Mouse (Mus musculus): Measurements from ENCODE around the gene Paqr8.

Paqr8 gene

DNA sequence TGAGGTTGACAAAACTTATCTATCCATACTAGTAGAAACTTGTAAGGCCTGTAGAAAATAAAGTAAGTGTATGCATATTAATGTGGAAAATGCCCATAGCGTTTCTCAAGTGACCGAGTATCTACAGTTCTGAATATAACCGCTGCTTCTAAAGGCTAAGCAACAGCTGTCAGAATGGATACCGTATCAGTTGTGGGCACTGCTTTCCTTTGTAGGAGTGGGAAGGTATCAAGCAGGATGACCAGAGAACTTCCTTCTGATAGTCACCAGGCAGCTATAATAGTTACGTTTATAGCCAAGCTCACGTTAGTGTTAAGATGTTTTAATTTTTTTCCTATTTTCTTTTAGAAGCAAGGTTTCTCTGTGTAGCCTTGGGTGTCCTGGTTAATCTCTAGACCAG is 83.0 kb downstream of the Paqr8 start:
- DNase-seq (ENCODE audit: low read depth) = no peak

DNA sequence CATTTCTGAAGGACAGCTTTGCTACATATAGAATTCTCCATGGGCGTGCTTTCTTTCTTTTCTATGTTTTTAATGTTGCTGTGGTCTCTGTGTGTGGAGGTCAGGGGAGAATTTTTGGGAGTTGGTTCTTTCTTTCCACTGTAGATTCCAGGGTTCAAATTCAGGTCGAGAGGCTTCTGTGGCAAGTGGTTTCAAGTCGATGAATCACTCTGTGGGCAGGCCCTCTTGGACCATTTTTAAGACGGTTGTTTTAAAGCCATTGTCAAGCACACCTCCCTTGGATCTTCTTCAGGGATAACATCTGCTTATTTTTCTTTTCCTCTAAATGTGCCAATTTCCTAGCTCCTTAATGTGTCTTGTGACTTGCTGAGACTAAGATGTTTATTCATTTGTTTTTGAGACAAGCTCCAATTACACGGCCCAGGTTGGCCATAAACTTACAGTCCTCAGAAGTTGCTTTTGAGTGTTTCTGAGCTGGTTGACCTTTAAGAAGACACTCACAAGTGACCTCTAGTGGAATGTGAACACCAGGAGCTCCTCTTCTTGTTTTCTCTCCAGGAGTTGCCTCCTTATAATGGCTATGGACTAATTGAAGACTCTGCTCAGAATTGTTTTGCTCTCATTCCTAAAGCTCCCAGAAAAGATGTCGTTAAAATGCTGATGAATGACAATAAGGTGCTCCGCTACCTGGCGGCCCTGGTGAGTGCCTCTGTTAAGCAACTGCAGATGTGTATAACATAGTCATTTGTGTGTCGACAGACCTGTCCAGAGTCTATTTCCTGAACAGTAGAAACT is 84.1 kb downstream of the Paqr8 start:
- no peak for DNase-seq (ENCODE audit: low read depth)

DNA sequence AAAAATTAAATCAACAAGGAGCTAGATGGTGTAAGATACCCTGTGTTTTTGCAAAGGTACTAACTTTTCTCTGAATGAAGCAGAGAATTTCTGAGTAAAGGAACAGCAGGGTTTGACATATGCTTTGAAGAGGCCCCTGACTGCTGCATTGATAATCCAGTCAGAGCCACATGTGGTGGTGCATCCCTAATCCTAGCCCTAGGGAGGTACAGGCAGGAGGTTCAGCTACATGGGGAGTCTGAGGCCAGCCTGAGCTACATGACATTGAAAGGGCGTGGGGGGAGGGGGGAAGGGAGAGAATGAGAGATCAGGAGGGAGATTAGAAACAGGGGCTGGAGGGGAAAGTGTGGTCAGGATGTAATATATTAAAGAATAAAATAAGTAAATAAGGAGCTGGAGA is 90.1 kb downstream of the Paqr8 start:
- no peak for DNase-seq (ENCODE audit: low read depth)

DNA sequence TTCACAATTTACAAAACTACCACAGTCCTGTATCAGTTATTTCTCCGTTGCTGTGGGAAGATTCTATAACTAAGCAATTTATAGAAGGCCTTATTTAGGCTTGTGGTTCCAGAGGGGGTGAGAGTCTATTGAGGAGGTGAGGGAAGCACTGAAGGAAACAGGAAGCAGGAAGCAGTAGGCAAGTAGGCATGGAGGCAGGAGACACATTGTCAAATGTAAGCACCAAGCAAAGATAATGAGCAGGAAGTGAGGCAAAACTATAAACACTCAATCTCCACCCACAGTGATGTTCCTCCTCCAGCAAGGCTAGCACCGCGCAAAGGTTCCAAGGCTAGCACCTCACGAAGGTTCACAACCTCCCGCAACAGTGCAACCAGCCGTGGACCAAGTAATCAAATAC is 91.4 kb downstream of the Paqr8 start:
- no peak for DNase-seq (ENCODE audit: low read depth)

DNA sequence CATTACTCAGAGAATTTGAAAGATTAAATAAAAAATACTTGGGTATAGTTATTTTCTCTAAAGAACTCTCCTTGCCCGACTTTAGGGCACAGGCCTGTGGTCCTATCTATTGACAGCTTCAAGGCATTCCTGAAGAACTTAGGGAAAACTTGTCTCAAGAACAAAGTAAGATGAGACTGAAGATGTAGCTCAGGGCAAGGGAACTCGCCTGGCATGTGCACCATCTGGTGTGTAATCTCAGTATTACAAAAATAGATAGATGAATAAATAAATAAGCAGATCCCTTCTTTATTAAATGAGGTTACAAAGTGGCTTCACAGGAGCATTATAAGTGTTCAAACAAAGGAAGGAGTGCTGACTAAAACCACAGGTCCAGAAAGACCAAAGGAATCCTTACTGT is 93.7 kb downstream of the Paqr8 start:
- DNase-seq (ENCODE audit: low read depth) = no peak

DNA sequence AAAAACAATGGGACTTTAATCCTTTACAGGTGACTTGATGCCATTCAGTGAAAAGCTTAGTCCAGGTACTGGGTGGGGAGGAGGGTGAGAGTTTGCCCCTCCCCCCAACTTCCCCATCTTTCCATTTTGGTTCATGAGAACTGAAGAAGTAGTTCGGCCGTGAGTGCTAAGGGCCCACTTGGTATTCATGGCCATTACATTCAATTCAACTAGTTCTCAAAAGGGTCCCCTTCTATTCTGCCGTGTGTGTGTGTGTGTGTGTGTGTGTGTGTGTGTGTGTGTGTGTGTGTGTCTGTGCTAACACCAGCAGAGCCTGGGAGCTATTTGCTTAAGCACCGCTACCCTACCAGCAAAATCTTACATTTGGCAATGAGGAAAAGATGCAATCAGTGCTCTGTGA is 94.2 kb downstream of the Paqr8 start:
- DNase-seq (ENCODE audit: low read depth) = no peak

DNA sequence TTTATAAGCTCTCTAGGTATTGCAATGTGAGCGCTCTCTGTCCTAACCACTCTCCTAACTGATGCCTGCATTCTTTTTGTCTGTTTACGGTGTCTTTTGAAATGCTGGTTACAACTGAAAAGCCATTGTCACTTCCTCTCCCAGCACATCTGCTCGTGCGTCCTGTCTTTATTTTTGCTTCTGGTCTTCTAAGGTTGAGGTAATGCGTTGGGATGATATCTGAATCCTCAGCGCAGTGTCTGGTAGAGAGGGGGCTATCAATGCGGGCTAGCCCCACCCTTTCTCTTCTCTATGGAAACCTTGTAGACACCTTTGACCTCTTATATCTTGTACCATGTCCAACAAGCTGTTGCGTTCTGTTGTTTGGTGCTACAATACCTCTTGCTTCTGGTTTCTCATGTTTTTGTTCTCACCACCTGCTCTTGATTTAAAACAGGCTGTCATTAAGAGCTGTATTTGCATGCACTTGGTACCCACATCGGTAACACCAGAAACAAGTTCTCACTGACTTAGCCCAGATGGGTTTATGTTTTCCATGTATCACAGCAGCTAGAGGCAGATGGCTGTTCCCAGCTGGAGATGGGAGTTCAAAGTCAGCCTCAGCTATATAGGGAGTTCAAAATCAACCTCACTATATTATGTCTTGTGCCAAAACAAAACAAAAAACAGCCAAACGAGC is 96.1 kb downstream of the Paqr8 start:
- DNase-seq (ENCODE audit: low read depth) = no peak
